Mouse (Mus musculus): Measurements from ENCODE around the gene Myo10.

Gene Myo10

GRCm38 (mm10) chr15:25843086-25843991 is 221.0 kb downstream of the Myo10 start, which contains the start of gene Retreg1:
Retreg1 (plus strand) TSS chr15:25843180.
- DNase-seq (ENCODE audit: low spot score in 2 of 2): peak; percentile 40 to 62

- no peak for DNase-seq (ENCODE audit: low spot score in 2 of 2)
Measured at GRCm38 (mm10) chr15:25844013-25844570, 221.8 kb downstream of the Myo10 start.

GRCm38 (mm10) chr15:25844771-25845170 is 222.4 kb downstream of the Myo10 start:
- DNase-seq (ENCODE audit: low spot score in 2 of 2): no peak

- DNase-seq (ENCODE audit: low spot score in 2 of 2): no peak
Measured at GRCm38 (mm10) chr15:25847576-25848168, 225.3 kb downstream of the Myo10 start.

GRCm38 (mm10) chr15:25850552-25850951 is 228.2 kb downstream of the Myo10 start:
- DNase-seq (ENCODE audit: low spot score in 2 of 2): no peak

GRCm38 (mm10) chr15:25854270-25854904 is 232.1 kb downstream of the Myo10 start:
- DNase-seq (ENCODE audit: low spot score in 2 of 2): no peak

GRCm38 (mm10) chr15:25858611-25859058 is 236.3 kb downstream of the Myo10 start:
- DNase-seq (ENCODE audit: low spot score in 2 of 2): no peak

- no peak for DNase-seq (ENCODE audit: low spot score in 2 of 2)
Measured at GRCm38 (mm10) chr15:25859469-25859868, 237.1 kb downstream of the Myo10 start.

GRCm38 (mm10) chr15:25861900-25862299 is 239.6 kb downstream of the Myo10 start:
- no peak for DNase-seq (ENCODE audit: low spot score in 2 of 2)

Measured in frontal cortex, postnatal 25 days (tissue).